In genomic region chr10:117614387-117614786, GRCm38 (mm10) we compare ENCODE assay signal across 24 mouse cellular contexts.
"Had no signal": no experiment of that assay in that cellular context is flagged by ENCODE, and none has a peak within 500 bp of the region (broad histone marks: within the 10 kb centered on the region; RNA-seq: fewer than 3 reads in every experiment).

No protein-coding gene starts in this region.

- DNase-seq: forebrain, postnatal 0 days; gastrocnemius, postnatal 14 days; heart, adult 18-20 months; heart, postnatal 10 days; heart, postnatal 4 days; kidney, adult 11 months; kidney, adult 2 months; kidney, adult 9 months; kidney, postnatal 14 days; kidney, postnatal 36 days; layer of hippocampus, adult 9-11 months; layer of hippocampus, postnatal 36 days; left cerebral cortex, postnatal 4 days had no signal

- H3K9me3 ChIP-seq: heart, embryonic 10.5 days; hindbrain, embryonic 10.5 days; hindbrain, embryonic 12.5 days; kidney, embryonic 15.5 days; limb, embryonic 13.5 days; limb, embryonic 15.5 days had no signal

- H3K4me3 ChIP-seq: heart, embryonic 10.5 days; heart, embryonic 12.5 days; hindbrain, embryonic 10.5 days; hindbrain, embryonic 12.5 days; kidney, embryonic 15.5 days; limb, embryonic 13.5 days; limb, embryonic 15.5 days had no signal

- H3K4me1 ChIP-seq: heart, embryonic 12.5 days; hindbrain, embryonic 10.5 days; hindbrain, embryonic 12.5 days; kidney, embryonic 15.5 days; limb, embryonic 13.5 days; limb, embryonic 15.5 days had no signal

- H3K36me3 ChIP-seq: heart, embryonic 10.5 days; heart, embryonic 12.5 days; hindbrain, embryonic 10.5 days; hindbrain, embryonic 12.5 days; kidney, embryonic 15.5 days; limb, embryonic 13.5 days; limb, embryonic 15.5 days had no signal

- H3K27me3 ChIP-seq: heart, embryonic 12.5 days; hindbrain, embryonic 12.5 days; kidney, embryonic 15.5 days; limb, embryonic 13.5 days; limb, embryonic 15.5 days had no signal

- H3K4me2 ChIP-seq: heart, embryonic 12.5 days; hindbrain, embryonic 12.5 days; hindbrain, embryonic 14.5 days; kidney, embryonic 15.5 days; limb, embryonic 13.5 days; limb, embryonic 15.5 days had no signal

- H3K9ac ChIP-seq: forebrain, postnatal 0 days; heart, embryonic 12.5 days; hindbrain, embryonic 12.5 days; hindbrain, embryonic 14.5 days; kidney, embryonic 15.5 days; limb, embryonic 13.5 days; limb, embryonic 15.5 days had no signal

- ATAC-seq: forebrain, postnatal 0 days; hindbrain, embryonic 16.5 days; inflammation-experienced regulatory T-cells, adult 6 months had no signal

- H3K27ac ChIP-seq: heart, embryonic 10.5 days; hindbrain, embryonic 10.5 days; hindbrain, embryonic 12.5 days; hindbrain, embryonic 14.5 days; kidney, embryonic 15.5 days; kidney, postnatal 0 days; limb, embryonic 13.5 days; limb, embryonic 15.5 days had no signal
